Mouse (Mus musculus) megakaryocyte-erythroid progenitor cell, adult 5-6 weeks (primary cell): ENCODE results near the gene Qser1. TPM values are rescaled to one million over a fixed set of nuclear protein-coding genes. Genes with fewer than 3 reads are reported as not detected.
A peak's percentile ranks its signal among the peaks of the same experiment; 100 is the strongest.
"Not testable (repeated sequence)": the region's sequence is repeated elsewhere in the genome, so short reads cannot be mapped to it uniquely, and the experiment has no call there.

Source experiments
- ATAC-seq: replicated peaks from 2 replicates; pipeline ENCODE4 v1.8.0; 2016; ENCODE audit warnings: mild to moderate bottlenecking, inconsistent platforms; ENCODE audit not compliant: severe bottlenecking, poor library complexity, low FRiP score, low TSS enrichment
- total RNA-seq, 2 experiments: library from RNA; stranded (forward) in 1 of 2; stranded (reverse) in 1 of 2; fragments of 200-1000, 215-1000 nt in 1 of 2; fragments of >200 nt in 1 of 2; fragmentation: Nextera tagmentation in 1 of 2; gene quantifications; 2 replicates each; pipeline ENCODE4 v1.2.3; 2014 to 2017

The Qser1 gene
- total RNA-seq (2014; fragmentation: Nextera tagmentation) (23.7 and 28.0 TPM in 2 replicates), total RNA-seq (2017) (3.8 and 12.6 TPM in 2 replicates)

DNA sequence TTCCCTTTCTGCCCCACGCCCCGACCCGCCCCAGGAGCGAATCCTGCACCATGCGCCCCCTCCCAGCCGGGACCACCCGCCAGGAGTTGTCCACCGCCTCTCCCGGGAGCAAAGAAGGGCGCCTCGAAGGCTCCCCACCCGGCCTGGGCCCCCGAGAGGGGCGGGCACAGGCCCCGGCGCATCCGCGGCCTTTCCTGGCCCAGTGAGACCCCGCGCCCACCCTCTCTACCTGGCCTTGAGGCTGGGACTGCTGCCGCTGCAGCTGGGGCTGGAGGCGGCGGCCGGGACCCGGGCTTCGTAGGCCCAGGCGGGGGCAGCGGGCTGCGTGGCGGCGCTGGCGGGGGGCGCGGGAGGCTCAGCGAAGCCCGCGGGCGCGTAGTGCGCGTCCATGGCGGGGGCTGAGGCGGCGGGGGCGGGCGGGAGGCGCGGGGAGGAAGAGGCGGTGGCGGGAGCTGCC lies at the start of gene Qser1:
Gene Qser1, minus strand, starts transcription at position 390 of the 457 bp plus-strand sequence.
- no peak for ATAC-seq

DNA sequence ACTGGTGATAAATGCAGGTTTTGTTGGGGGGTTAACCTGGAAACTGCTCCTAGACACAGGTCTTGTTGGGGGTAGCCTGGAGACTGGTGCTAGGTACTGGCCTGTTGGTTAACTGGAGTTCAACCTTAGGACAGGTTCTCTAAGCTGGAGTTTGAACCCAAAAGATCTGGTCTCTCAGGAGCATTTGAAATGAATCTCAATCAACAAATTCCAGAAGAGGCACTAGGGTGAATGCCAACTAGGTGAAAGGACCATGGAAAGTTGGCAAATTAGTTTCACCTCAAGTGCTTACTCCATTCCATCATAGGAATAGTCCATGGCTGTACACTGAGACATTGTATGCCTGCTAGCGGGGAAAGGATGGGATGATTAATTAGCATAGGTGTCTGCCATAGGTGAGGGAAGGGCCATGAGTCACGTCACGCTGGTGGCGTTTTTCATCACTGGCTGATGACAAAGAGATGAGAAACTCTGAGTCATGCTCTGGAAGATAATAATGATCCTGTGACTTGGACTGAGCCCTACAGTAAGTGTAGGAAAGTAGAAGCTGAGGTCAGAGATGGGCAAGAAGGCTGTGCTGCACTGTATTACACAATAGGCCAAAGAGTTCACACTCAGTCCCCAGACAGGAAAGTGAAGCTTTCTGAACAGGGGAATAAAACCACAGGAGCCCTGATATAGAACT lies 47.8 kb upstream of the Qser1 start:
- no peak for ATAC-seq

DNA sequence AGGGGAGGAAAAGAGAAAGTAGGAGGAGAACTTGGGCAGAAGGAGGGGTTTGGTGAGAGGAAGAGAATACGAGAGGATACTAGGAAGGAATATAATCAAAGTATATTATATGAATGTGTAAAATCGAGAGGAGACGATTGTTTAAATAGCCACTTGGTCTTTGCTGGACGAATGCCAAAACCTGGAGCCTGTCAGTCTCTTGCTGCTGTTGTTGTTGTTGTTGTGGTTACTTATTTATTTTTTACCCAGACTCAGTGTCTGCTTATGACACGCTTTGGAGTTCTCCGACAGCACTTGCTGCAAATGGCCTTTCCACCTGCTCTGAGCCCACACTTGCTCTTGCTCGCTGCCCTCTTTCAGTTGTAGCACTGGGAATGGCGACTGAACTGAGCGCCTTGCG lies 43.9 kb upstream of the Qser1 start:
- ATAC-seq = no peak

DNA sequence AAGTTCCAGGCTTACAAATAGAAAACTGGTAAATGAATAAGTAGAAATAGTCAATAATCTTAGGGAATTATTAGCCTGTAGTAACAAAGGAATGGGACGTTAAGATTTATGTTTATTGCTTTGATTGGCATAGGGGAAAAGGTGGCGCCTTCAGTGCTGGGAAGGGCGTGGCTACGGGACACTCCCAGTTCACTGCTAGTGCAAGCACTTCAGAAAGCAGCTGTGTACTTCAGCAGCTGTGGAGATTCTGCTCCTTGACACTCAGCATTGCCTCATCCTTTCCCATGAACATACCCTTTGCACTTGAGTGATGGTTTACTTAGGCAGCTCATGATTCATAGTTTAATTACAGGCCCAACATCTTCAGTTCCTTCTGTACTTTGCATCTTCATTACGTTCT lies 42.5 kb upstream of the Qser1 start:
- ATAC-seq = no peak

DNA sequence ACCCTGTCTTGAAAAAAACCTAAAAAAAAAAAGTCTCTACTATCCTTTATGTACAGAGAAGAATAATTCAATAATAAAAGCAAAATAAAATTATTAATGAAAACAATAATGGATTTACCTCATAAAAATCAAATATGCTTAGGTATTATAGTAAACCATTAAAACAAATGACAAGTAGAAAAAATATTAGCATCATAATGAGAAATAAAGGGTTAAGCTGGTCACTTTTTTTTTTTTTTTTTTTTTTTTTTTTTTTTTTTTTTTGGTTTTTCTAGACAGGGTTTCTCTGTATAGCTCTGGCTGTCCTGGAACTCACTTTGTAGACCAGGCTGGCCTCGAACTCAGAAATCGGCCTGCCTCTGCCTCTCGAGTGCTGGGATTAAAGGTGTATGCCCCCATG lies 41.5 kb upstream of the Qser1 start:
- ATAC-seq = not testable (repeated sequence)

DNA sequence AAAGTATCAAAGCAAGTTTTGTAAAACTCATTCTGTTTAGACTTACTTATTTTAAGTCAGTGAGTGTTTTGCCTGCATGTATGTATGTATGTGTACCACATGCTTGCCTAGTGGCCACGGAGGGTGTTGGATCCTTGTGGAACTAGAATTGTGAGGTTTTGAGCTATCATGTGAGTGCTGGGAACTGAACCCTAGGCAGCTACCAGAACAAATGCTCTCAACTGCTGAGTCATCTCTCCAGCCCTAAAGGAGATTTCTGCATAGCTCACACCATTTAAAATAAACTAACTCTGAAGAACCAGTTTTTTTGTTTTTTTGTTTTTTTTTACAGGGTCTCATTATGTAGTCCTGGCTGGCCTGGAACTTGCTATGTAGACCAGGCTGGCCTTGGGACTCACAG lies 39.7 kb upstream of the Qser1 start:
- ATAC-seq = no peak

DNA sequence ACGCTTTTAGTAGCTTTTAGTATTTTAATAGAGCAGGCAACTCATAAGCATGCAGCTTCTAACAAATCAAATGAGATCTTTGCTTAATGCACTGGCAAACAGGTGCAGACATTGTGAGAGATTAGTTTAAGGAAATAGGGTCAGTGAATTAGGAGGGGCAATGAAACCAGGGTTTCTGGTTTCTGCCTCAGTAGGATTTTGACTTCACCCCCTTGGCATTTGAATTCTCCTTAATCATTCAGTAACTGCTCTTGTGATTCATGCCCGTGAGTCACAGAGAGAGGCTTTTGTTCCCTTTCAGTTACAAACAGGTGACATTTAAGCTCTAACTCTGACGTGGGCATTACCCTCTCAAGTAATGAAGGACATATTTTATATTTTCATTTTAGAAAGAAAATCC lies 39.2 kb upstream of the Qser1 start:
- ATAC-seq = no peak

DNA sequence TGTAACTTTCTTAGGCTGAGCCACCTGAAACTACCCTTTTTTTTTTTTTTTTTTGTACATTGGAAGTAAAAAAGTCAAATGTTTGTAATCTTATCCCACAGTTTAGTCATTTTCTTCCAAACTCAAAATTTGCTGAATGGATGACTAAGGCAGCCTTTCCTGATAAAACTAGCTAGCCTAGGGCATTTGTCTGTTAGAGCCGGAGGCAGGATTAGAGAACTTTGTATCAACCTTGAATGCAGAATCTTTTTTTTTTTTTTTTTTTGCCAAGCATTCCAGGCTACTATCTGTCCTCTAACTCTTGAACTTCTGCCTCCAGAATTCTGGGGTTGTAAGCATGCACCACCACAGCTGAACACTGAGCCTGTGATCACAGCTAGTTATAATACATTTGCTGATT lies 38.3 kb upstream of the Qser1 start:
- ATAC-seq = no peak

DNA sequence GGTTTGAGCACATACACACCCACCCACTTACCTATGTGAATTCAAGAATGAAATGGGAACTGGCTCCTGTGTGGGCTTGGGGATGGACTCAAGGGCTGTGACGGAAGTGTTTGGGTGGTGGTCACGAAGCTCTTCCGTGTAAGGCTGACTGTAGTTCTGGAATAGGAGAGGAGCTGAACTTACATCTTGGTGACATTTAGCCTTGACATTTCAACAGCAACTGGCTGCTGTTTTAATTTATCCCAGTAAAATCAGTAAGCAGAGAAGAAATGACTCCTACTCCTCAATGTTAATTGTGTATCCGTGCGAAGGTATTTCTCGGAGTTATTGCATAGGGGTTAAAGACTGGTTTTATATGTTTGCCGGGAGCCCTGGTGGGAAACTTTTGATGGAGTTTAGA lies 36.0 kb upstream of the Qser1 start:
- no peak for ATAC-seq

DNA sequence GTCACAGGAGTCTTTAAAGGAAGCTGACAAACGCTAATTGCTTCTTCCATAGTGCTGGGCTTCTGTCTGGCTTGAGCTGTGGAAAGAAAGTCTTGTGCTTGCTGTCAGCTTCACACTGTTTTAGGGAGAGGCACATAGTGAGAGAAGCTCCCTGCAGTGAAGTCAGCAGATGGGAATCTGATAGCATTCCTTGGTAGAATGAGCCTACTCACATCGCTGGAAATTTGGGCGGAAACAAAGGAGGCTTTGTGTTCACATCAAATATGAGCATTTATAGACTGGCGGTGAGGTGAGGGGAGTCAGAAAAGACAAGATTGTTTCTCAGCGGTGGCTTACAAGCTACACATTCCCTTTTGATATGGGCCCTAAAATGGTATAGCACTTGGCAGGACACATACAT lies 35.1 kb upstream of the Qser1 start:
- no peak for ATAC-seq

DNA sequence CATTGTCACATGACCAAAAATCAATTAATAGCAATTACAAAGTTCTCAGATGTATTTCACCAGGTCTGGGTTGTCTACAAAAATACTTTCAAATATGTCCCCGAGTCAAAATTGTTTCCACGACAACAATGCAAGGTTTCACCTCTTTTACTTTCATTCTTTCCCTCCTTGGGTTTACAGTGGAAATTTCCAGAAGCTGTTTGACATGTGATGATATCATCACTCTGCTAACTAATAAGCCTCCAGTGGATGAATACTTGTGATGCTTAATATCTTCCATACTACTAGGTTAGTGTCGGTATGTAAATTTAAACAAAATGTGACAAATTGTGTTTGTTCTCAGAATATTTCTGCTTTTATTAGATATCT lies 33.4 kb upstream of the Qser1 start:
- no peak for ATAC-seq

DNA sequence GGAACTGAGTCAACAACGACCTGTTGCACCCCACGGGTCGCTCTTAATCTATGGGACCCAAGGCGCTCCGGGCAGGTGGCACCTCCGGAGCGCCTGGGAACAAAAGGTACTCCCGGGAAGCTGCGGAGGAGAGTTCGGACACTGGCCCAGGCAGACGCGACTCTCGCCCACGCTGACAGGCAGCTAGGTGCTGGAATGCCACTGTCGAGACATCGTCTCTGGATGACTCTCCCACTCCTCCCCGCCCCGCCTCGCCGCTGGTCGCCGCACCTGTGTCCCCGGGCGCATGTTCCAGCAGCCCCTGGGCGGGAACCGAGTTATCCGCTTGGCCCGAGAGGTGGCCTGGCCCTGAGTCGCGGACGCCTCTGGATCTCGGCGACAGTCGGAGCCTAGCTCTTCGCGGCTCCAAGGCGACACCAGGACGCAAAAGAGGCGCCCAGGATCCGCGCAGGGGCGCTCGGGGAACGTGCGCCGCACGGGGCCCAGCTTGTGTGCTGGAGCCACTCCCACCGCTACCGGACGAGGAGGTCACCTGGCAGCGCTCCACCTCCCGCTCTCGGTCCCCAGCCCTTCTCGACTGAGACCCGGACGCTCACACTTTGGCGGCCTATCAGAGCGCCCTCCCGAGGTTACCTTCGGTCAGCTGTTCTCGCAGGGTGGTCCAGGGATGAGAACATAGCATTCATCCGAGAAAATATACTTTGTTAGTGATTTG lies 32.9 kb upstream of the Qser1 start, which contains the start of gene Prrg4:
Gene Prrg4, minus strand, starts transcription at position 601 of the 715 bp plus-strand sequence.
- peak; percentile 73 for ATAC-seq

DNA sequence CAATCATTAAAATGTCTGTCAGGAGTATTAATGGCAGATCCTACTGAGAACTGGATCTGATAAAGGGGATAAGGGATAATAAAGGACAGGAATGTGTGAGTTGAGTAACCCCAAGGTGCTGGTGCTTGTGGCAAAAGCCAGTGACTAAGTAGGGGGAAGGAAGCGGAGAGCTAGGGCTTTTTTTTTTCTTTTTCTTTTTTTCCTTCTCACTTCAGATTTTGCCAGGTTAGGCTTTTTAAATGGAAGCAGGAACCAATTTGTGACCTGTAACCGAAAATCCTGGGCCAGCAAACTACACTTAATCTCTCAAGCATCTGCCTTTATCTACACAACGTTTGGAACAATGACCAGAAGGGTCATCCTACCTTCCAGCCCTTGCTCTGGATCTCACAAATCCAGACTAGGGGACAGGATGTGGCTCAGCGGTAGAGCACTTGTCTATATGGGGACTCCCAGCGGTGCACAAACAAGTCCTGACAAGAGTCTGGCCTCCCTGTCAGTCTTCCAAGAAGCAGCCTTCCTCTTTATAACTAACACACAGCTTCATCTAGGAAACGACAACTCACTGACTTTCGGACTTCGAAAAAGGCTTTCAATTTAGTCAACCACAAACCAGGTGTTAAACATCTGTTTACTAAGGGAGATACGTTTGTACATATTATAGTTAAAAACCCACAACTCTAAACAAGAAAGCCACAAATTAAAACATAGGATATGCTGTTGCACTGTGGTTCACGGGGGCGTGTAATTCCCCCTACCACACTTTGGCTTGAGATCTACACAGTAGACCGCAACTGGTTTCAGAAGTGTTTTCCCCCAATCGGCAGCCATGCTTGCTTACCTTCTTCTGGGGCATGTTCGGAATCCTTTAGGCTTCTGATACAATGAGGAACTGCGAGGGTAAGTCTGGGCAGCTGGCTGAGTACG lies 31.9 kb upstream of the Qser1 start:
- ATAC-seq = peak; percentile 41

DNA sequence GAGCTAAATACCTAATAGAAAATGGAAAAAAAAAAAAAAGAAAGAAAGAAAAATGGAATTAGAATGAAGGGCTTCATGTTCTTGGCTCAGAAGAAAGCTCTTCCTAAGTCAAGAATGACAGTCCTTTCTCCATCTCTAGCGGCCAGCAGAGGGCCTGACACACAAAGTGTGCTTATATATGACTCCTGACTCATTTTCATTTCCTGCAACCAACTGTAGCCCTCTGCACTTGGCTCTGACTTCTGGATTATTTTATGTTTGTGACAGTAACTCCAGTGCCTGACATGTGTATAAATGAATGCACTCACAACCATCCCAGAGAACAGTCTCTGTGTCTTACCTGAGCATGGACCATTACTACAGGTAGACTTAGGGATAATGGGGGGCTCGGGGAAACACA lies 31.1 kb upstream of the Qser1 start:
- peak; percentile 81 for ATAC-seq

DNA sequence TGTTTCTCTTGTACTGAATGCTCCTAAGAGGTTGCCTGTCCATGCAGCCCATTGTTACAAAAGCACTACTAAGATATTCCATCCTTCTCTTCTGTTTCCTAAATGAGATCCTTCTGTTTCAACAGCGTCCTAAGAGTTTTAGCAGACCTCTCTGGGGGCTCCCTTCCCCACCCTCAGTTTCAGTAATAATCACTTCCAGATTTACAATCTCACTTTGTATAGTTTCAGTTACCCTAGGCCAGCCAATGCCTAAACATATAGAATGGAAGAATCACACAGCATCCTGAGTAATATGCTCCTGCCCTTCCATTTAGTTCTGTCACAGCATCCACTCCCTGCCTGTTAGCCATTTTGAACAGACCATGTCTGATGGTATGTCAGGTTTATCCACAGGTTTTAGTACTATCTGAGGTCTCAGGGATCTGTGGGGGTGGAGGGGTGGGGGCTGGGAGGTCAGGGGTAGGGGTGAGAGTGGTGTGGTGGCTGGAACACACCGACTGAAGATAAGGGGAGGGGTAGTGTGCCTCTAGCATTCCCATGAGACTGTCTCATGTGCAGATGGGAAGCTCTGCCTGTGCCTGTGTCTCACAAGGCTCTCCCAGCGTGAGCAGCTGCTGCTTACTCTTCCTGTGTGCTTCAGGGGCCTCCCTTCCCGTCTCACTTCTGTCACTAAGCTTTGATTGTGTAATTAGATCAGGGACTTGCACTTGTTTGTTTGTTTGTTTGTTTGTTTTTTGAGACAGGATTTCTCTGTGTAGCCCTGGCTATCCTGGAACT lies 30.3 kb upstream of the Qser1 start:
- no peak for ATAC-seq

DNA sequence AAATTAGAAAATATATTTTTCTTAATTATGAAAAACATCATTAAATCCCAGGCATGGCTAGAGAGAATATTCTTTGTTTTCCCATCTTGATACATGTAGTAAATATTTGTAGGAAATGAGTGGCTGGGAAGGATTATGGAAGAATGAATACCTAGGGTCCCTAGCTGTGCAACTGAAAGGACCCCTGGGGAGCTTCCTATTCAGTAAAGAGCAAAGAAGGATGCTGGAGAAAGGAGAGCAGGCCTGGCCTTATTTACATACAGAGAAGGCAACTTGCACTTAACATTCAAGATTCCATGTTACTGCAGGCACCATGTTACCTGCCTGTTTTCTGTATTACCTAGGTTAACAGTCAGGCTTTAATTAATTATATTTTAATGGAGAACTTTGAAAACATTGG lies 26.0 kb upstream of the Qser1 start:
- ATAC-seq = no peak

DNA sequence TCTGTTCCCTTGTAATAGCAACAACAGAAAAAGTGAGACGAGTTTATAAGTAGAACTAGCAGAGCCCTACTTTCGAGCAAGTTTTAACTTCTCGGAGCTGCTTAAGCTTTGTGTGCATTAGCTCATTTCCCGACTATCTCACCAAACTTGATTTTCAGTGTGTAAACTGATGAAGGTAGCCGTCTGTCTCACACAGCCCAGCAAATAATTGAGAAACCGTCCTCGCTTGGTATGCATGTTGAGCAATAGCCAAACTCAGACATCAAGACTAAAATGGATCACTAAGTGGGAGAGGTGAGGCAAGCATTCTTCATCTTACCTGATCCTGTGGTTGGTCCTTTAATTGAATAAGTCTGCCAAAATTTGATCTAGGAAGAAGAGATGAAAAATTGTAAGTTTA lies 25.2 kb upstream of the Qser1 start:
- no peak for ATAC-seq

DNA sequence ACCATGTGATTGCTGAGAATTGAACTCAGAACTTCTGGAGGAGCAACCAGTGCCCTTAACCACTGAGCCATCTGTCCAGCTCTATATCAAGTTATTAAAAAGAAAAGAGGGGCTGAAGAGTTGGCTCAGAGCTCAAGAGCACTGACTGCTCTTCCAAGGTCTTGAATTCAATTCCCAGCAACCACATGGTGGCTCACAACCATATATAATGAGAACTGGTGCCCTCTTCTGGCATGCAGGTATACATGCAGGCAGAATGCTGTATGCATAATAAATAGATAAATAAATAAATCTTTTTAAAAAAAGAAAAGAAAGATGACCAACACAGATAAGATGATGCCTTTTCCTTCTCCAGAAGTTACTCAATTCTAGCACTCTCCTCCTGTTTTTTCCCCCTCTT lies 24.4 kb upstream of the Qser1 start:
- ATAC-seq = no peak

DNA sequence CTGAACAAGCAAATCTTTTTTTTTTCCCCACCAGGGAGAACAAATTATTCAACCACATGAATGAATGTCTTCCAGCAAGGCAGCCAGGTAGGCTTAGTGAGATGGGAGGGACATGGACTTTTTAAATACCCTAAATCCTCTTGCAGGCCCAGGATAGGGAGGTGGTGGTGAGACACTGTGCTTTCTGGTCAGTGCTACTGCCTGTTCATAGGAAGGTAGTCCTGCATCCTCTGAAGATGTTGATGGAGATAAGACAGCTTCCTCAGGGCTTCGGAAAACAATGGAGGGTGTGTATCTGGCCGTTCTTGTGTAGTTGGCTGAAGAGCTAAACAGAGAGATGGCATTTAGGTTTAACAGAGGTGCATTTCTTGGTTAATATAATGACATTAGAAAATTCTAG lies 15.9 kb upstream of the Qser1 start:
- ATAC-seq = no peak
